Mouse (Mus musculus): Measurements from ENCODE around the gene Cmss1. TPM values are rescaled to one million over a fixed set of nuclear protein-coding genes. Genes with fewer than 3 reads are reported as not detected.

The Cmss1 gene
- polyA plus RNA-seq, 1 experiment from 2014 or later = 36.9 TPM

GRCm38 (mm10) chr16:57420773-57421556 is 185.7 kb downstream of the Cmss1 start:
- H3K9ac ChIP-seq = no peak overlapping the region
- no peak overlapping the region for H3K27ac ChIP-seq
- no peaks in the 10 kb centered on the region for H3K9me3 ChIP-seq (replicated peaks)
- no peak overlapping the region for H3K4me2 ChIP-seq
- no peaks in the 10 kb centered on the region for H3K4me1 ChIP-seq (replicated peaks)
- H3K27me3 ChIP-seq = no peaks in the 10 kb centered on the region
- H3K4me3 ChIP-seq (replicated peaks) = no peak overlapping the region
- WGBS (ENCODE audit: insufficient replicate concordance) = 36% methylated on average over 8 of the region's 8 CpGs
- DNase-seq = no peak
- ATAC-seq (ENCODE audit: low read depth) = no peak
- H3K36me3 ChIP-seq = no peaks in the 10 kb centered on the region

GRCm38 (mm10) chr16:57419881-57420280 is 186.8 kb downstream of the Cmss1 start:
- Histone ChIP-seq H3K36me3 (no peaks in the 10 kb centered on the region), H3K9me3 (replicated peaks) (no peaks in the 10 kb centered on the region), H3K27me3 (no peaks in the 10 kb centered on the region), H3K9ac (no peak overlapping the region), H3K27ac (no peak overlapping the region), H3K4me3 (replicated peaks) (no peak overlapping the region), H3K4me2 (no peak overlapping the region), H3K4me1 (replicated peaks) (no peaks in the 10 kb centered on the region)
- DNase-seq = no peak
- 75% methylated on average over 5 of the region's 5 CpGs for whole genome bisulfite sequencing (ENCODE audit: insufficient replicate concordance)
- no peak for ATAC-seq (ENCODE audit: low read depth)

- H3K9ac ChIP-seq = no peak overlapping the region
- H3K4me1 ChIP-seq (replicated peaks) = no peaks in the 10 kb centered on the region
- H3K36me3 ChIP-seq = no peaks in the 10 kb centered on the region
- no peak overlapping the region for H3K4me3 ChIP-seq (replicated peaks)
- no peaks in the 10 kb centered on the region for H3K9me3 ChIP-seq (replicated peaks)
- H3K4me2 ChIP-seq = no peak overlapping the region
- ATAC-seq (ENCODE audit: low read depth) (no peak), DNase-seq (no peak)
- 64% methylated on average over 5 of the region's 5 CpGs for WGBS (ENCODE audit: insufficient replicate concordance)
- no peak overlapping the region for H3K27ac ChIP-seq
- H3K27me3 ChIP-seq = no peaks in the 10 kb centered on the region
Observed at GRCm38 (mm10) chr16:57419332-57419731, 187.3 kb downstream of the Cmss1 start.

- H3K4me2 ChIP-seq = no peak overlapping the region
- 51% methylated on average over 1 of the region's 1 CpGs for WGBS (ENCODE audit: insufficient replicate concordance)
- no peaks in the 10 kb centered on the region for H3K27me3 ChIP-seq
- H3K36me3 ChIP-seq = no peaks in the 10 kb centered on the region
- H3K4me1 ChIP-seq (replicated peaks) = no peaks in the 10 kb centered on the region
- H3K4me3 ChIP-seq (replicated peaks) = no peak overlapping the region
- H3K9ac ChIP-seq = no peak overlapping the region
- no peak for DNase-seq
- no peak for ATAC-seq (ENCODE audit: low read depth)
- H3K27ac ChIP-seq = no peak overlapping the region
- H3K9me3 ChIP-seq (replicated peaks) = no peaks in the 10 kb centered on the region
Observed at GRCm38 (mm10) chr16:57417955-57418354, 188.7 kb downstream of the Cmss1 start.

- no peak overlapping the region for H3K27ac ChIP-seq
Observed at GRCm38 (mm10) chr16:57417017-57417416, 189.6 kb downstream of the Cmss1 start.

GRCm38 (mm10) chr16:57416049-57416448 is 190.6 kb downstream of the Cmss1 start:
- no peak for DNase-seq
- H3K9ac ChIP-seq = no peak overlapping the region
- no peak for ATAC-seq (ENCODE audit: low read depth)
- H3K4me3 ChIP-seq (replicated peaks) = no peak overlapping the region
- no peak overlapping the region for H3K4me2 ChIP-seq
- H3K4me1 ChIP-seq (replicated peaks) = no peaks in the 10 kb centered on the region
- H3K27ac ChIP-seq = no peak overlapping the region
- H3K36me3 ChIP-seq = no peaks in the 10 kb centered on the region
- WGBS (ENCODE audit: insufficient replicate concordance) = 67% methylated on average over 2 of the region's 2 CpGs
- no peaks in the 10 kb centered on the region for H3K27me3 ChIP-seq
- no peaks in the 10 kb centered on the region for H3K9me3 ChIP-seq (replicated peaks)

More at GRCm38 (mm10) chr16:57417017-57417416, 189.6 kb downstream of the Cmss1 start:
- no peak overlapping the region for H3K4me3 ChIP-seq (replicated peaks)
- no peaks in the 10 kb centered on the region for H3K4me1 ChIP-seq (replicated peaks)
- no peaks in the 10 kb centered on the region for H3K27me3 ChIP-seq
- ATAC-seq (ENCODE audit: low read depth) = no peak
- no peaks in the 10 kb centered on the region for H3K9me3 ChIP-seq (replicated peaks)
- 66% methylated on average over 9 of the region's 9 CpGs for WGBS (ENCODE audit: insufficient replicate concordance)
- no peaks in the 10 kb centered on the region for H3K36me3 ChIP-seq
- DNase-seq = no peak
- H3K4me2 ChIP-seq = no peak overlapping the region
- no peak overlapping the region for H3K9ac ChIP-seq

GRCm38 (mm10) chr16:57412766-57413165 is 193.9 kb downstream of the Cmss1 start:
- H3K27me3 ChIP-seq = no peaks in the 10 kb centered on the region
- no peaks in the 10 kb centered on the region for H3K9me3 ChIP-seq (replicated peaks)
- H3K4me3 ChIP-seq (replicated peaks) = no peak overlapping the region
- H3K4me1 ChIP-seq (replicated peaks) = no peaks in the 10 kb centered on the region
- DNase-seq (no peak), ATAC-seq (ENCODE audit: low read depth) (no peak)
- H3K4me2 ChIP-seq = no peak overlapping the region
- H3K9ac ChIP-seq = no peak overlapping the region
- H3K36me3 ChIP-seq = no peaks in the 10 kb centered on the region
- no peak overlapping the region for H3K27ac ChIP-seq
- 44% methylated on average over 4 of the region's 4 CpGs for WGBS (ENCODE audit: insufficient replicate concordance)

- DNase-seq = no peak
- WGBS (ENCODE audit: insufficient replicate concordance) = 61% methylated on average over 5 of the region's 5 CpGs
Observed at GRCm38 (mm10) chr16:57403825-57404224, 202.8 kb downstream of the Cmss1 start.

GRCm38 (mm10) chr16:57402910-57403309 is 203.8 kb downstream of the Cmss1 start:
- no peaks in the 10 kb centered on the region for H3K36me3 ChIP-seq
- H3K9ac ChIP-seq = no peak overlapping the region
- H3K27ac ChIP-seq = no peak overlapping the region
- H3K27me3 ChIP-seq = no peaks in the 10 kb centered on the region
- no peaks in the 10 kb centered on the region for H3K9me3 ChIP-seq (replicated peaks)
- no peak for DNase-seq
- WGBS (ENCODE audit: insufficient replicate concordance) = 57% methylated on average over 4 of the region's 4 CpGs
- ATAC-seq (ENCODE audit: low read depth) = no peak
- no peak overlapping the region for H3K4me3 ChIP-seq (replicated peaks)
- H3K4me1 ChIP-seq (replicated peaks) = no peaks in the 10 kb centered on the region
- no peak overlapping the region for H3K4me2 ChIP-seq

More at GRCm38 (mm10) chr16:57403825-57404224, 202.8 kb downstream of the Cmss1 start:
- H3K9me3 ChIP-seq (replicated peaks) = no peaks in the 10 kb centered on the region
- H3K27ac ChIP-seq = no peak overlapping the region
- no peak overlapping the region for H3K9ac ChIP-seq
- H3K4me1 ChIP-seq (replicated peaks) = no peaks in the 10 kb centered on the region
- ATAC-seq (ENCODE audit: low read depth) = no peak
- no peaks in the 10 kb centered on the region for H3K36me3 ChIP-seq
- H3K4me3 ChIP-seq (replicated peaks) = no peak overlapping the region
- no peak overlapping the region for H3K4me2 ChIP-seq
- no peaks in the 10 kb centered on the region for H3K27me3 ChIP-seq

- Histone ChIP-seq H3K27me3 (no peaks in the 10 kb centered on the region), H3K9ac (no peak overlapping the region), H3K9me3 (replicated peaks) (no peaks in the 10 kb centered on the region), H3K4me3 (replicated peaks) (no peak overlapping the region), H3K4me1 (replicated peaks) (no peaks in the 10 kb centered on the region), H3K4me2 (no peak overlapping the region), H3K27ac (no peak overlapping the region), H3K36me3 (no peaks in the 10 kb centered on the region)
- WGBS (ENCODE audit: insufficient replicate concordance) = 49% methylated on average over 6 of the region's 6 CpGs
- DNase-seq (no peak), ATAC-seq (ENCODE audit: low read depth) (no peak)
Observed at GRCm38 (mm10) chr16:57401702-57402101, 205.0 kb downstream of the Cmss1 start.

GRCm38 (mm10) chr16:57399566-57399965 is 207.1 kb downstream of the Cmss1 start:
- H3K27me3 ChIP-seq = no peaks in the 10 kb centered on the region
- H3K9ac ChIP-seq = no peak overlapping the region
- H3K27ac ChIP-seq = no peak overlapping the region
- no peak for ATAC-seq (ENCODE audit: low read depth)
- no peak overlapping the region for H3K4me2 ChIP-seq
- no peaks in the 10 kb centered on the region for H3K9me3 ChIP-seq (replicated peaks)
- H3K4me1 ChIP-seq (replicated peaks) = no peaks in the 10 kb centered on the region
- H3K4me3 ChIP-seq (replicated peaks) = no peak overlapping the region
- DNase-seq = no peak
- H3K36me3 ChIP-seq = no peaks in the 10 kb centered on the region
- WGBS (ENCODE audit: insufficient replicate concordance) = 65% methylated on average over 10 of the region's 10 CpGs
